Mouse (Mus musculus) neutrophil, adult 83 days (primary cell): ENCODE data around the gene Frem3. TPM values are rescaled to one million over a fixed set of nuclear protein-coding genes. Genes with fewer than 3 reads are reported as not detected.

Experiments
- total RNA-seq, 2 experiments: library from RNA; stranded (reverse); gene quantifications; one replicate each; pipeline ENCODE4 v1.2.4; 2023

The Frem3 gene
- not detected for total RNA-seq

DNA sequence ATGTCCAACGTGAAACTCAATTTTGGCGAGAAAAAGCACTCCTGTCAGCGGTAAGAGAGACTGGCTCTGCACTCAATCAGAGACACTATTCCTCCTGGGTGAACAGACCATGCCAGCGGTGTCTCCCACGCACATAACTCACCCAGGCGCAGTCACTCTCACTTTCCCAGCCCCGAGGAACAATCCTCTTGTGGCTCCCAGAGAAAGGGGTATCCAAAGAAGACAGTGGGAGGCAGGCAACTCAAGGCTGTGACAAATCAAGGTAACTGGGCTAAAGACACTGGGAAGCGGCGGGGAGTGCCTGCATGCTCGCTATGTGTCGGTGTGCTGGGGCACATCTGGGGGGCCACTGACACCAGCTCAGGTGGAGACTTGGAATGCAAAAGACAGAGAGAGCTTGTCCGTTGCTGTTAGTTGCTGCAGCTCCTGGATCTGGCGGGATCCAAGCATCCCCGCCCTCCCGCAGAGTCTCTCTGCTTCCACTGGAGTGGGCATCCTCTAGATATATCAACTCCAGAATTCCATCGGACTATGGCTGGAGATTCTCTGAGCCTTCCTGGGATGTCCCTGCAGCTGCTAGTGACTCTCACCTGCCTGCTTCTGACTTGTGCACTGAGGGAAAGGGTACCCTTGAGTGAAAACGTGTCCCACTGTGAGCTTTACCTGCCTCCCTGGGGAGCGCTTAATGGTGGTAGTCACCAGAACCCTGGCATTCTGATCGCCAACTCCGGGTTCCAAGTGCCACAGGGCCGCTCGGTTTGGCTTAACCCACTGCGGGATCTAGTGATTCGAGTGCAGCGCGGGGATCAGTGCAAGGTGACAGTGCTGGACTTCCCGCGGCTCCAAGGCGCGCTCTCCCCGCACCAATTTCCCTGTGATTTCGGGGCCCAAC, at the start of gene Frem3:
Frem3 (plus strand) TSS at position 532 of the 892 bp plus-strand sequence.

GRCm38 (mm10) chr8:80739155-80739924, 128.5 kb downstream of the Frem3 start, which contains the start of gene Smarca5:
Gene Smarca5, minus strand, starts transcription at chr8:80739497.

Other genes with a start within 250 kb of the Frem3 start
- gene Gypa, start 117.3 kb upstream of the Frem3 start, total RNA-seq = 10 to 100 TPM; 20.9 to 36.4 TPM
- 10 to 100 TPM; 69.6 to 69.8 TPM for gene Smarca5, start 128.4 kb downstream of the Frem3 start, total RNA-seq